Mouse (Mus musculus) liver, adult 2 months (tissue): ENCODE data around the gene Gm10024.
"Not testable (repeated sequence)": the region's sequence is repeated elsewhere in the genome, so short reads cannot be mapped to it uniquely, and the experiment has no call there.

ENCODE experiments used
- CTCF ChIP-seq: fragments of 200-500 bp; IDR thresholded peaks from 2 replicates; pipeline ENCODE4 v1.5.1; 2011; ENCODE audit warnings: low read depth, low read length, control low read depth
- POLR2A ChIP-seq: fragments of 200-500 bp; IDR thresholded peaks from 2 replicates; pipeline ENCODE4 v1.6.1; 2011; ENCODE audit warnings: low read length, control low read depth; ENCODE audit not compliant: insufficient read depth; ENCODE audit errors: extremely low read depth

- not testable (repeated sequence) for TF ChIP-seq POLR2A, CTCF
Observed at GRCm38 (mm10) chr10:77741924-77742688, 30.8 kb downstream of the Gm10024 start, which contains the start of gene Gm18596.
